Mouse (Mus musculus) heart, embryonic 12.5 days (tissue): Measurements from ENCODE around the gene Klhl24. TPM values are rescaled to one million over a fixed set of nuclear protein-coding genes. Genes with fewer than 3 reads are reported as not detected.

Source experiments
- ATAC-seq: fragments of 200-750 bp; cut with Nextera tagmentation; 2 replicates; pipeline ENCODE4 v1.8.0; 2017; ENCODE audit warnings: moderate TSS enrichment, moderate library complexity; ENCODE audit not compliant: insufficient number of reproducible peaks, low FRiP score
- H3K27ac ChIP-seq: fragments of 300-500 bp; sonication (generic); 2 replicates; pipeline ENCODE4 v1.5.1; 2016; ENCODE audit warnings: mild to moderate bottlenecking, moderate library complexity; ENCODE audit not compliant: poor library complexity, severe bottlenecking
- H3K27me3 ChIP-seq: fragments of 300-500 bp; sonication (generic); replicated peaks from 2 replicates; pipeline ENCODE4 v1.6.1; 2016; ENCODE audit warnings: mild to moderate bottlenecking, moderate library complexity
- H3K36me3 ChIP-seq: fragments of 300-500 bp; sonication (generic); 2 replicates; pipeline ENCODE4 v1.6.1; 2016; ENCODE audit warnings: mild to moderate bottlenecking, moderate library complexity
- H3K4me1 ChIP-seq: fragments of 300-500 bp; sonication (generic); replicated peaks from 2 replicates; pipeline ENCODE4 v1.6.1; 2016; ENCODE audit warnings: mild to moderate bottlenecking
- H3K4me2 ChIP-seq: fragments of 300-500 bp; sonication (generic); 2 replicates; pipeline ENCODE4 v1.6.1; 2016; ENCODE audit warnings: mild to moderate bottlenecking, moderate library complexity
- H3K4me3 ChIP-seq: fragments of 300-500 bp; sonication (generic); 2 replicates; pipeline ENCODE4 v1.5.1; 2016; ENCODE audit warnings: mild to moderate bottlenecking
- H3K9ac ChIP-seq: fragments of 300-500 bp; sonication (generic); 2 replicates; pipeline ENCODE4 v1.6.1; 2016; ENCODE audit warnings: mild to moderate bottlenecking, moderate library complexity
- H3K9me3 ChIP-seq: fragments of 300-500 bp; sonication (generic); replicated peaks from 2 replicates; pipeline ENCODE4 v1.6.1; 2016; ENCODE audit warnings: mild to moderate bottlenecking, moderate library complexity
- WGBS: fragments of 180-500 bp; shearing (Covaris S2); methylation state at CpG from one replicate; pipeline ENCODE4 v1.1.7; 2016; 5-methylcytosine and 5-hydroxymethylcytosine counted together
- polyA plus RNA-seq: library from polyadenylated mRNA; unstranded; fragments of >200 nt; fragmentation: Nextera tagmentation; extraction: Ambion mirVana; gene quantifications from 2 replicates; pipeline ENCODE4 v1.2.1, GENCODE M21; 2016

Klhl24 gene
- polyA plus RNA-seq, 1 experiment from 2014 or later, result 48.9 TPM

GRCm38 (mm10) chr16:20144568-20144967 lies 47.2 kb downstream of the Klhl24 start:
- Histone ChIP-seq H3K27ac (no peak overlapping the region), H3K27me3 (no peaks in the 10 kb centered on the region), H3K36me3 (peaks cover 11% of the 10 kb centered on the region), H3K9ac (no peak overlapping the region), H3K4me2 (no peak overlapping the region), H3K4me1 (peaks cover 24% of the 10 kb centered on the region), H3K9me3 (no peaks in the 10 kb centered on the region), H3K4me3 (no peak overlapping the region)
- WGBS, result 72% methylated on average over 3 of the region's 3 CpGs
- no peak for ATAC-seq

- ATAC-seq, result no peak
- peaks cover 41% of the 10 kb centered on the region for H3K36me3 ChIP-seq
- no peak overlapping the region for H3K9ac ChIP-seq
- no peak overlapping the region for H3K27ac ChIP-seq
- no peaks in the 10 kb centered on the region for H3K27me3 ChIP-seq
- H3K9me3 ChIP-seq, result no peaks in the 10 kb centered on the region
- H3K4me3 ChIP-seq, result no peak overlapping the region
- 0 out of 2 replicates have a peak, but pooled peaks cover 1% of the 10 kb centered on the region for H3K4me1 ChIP-seq
- 83% methylated on average over 5 of the region's 5 CpGs for WGBS
- no peak overlapping the region for H3K4me2 ChIP-seq
These were observed 54.6 kb downstream of the Klhl24 start for GRCm38 (mm10) chr16:20151991-20152390.

GRCm38 (mm10) chr16:20153742-20154141 lies 56.4 kb downstream of the Klhl24 start:
- no peaks in the 10 kb centered on the region for H3K9me3 ChIP-seq
- peaks cover 57% of the 10 kb centered on the region for H3K36me3 ChIP-seq
- H3K9ac ChIP-seq, result no peak overlapping the region
- no peak for ATAC-seq
- H3K4me1 ChIP-seq, result 0 out of 2 replicates have a peak, but pooled peaks cover 4% of the 10 kb centered on the region
- H3K27ac ChIP-seq, result no peak overlapping the region
- H3K4me2 ChIP-seq, result no peak overlapping the region
- 52% methylated on average over 3 of the region's 3 CpGs for WGBS
- H3K4me3 ChIP-seq, result no peak overlapping the region
- H3K27me3 ChIP-seq, result no peaks in the 10 kb centered on the region

- WGBS, result 90% methylated on average over 2 of the region's 2 CpGs
- no peak overlapping the region for H3K27ac ChIP-seq
- no peaks in the 10 kb centered on the region for H3K9me3 ChIP-seq
- H3K4me1 ChIP-seq, result 0 out of 2 replicates have a peak, but pooled peaks cover 4% of the 10 kb centered on the region
- no peak for ATAC-seq
- H3K4me3 ChIP-seq, result no peak overlapping the region
- no peak overlapping the region for H3K9ac ChIP-seq
- no peak overlapping the region for H3K4me2 ChIP-seq
- no peaks in the 10 kb centered on the region for H3K27me3 ChIP-seq
- peaks cover 84% of the 10 kb centered on the region for H3K36me3 ChIP-seq
These were observed 62.8 kb downstream of the Klhl24 start for GRCm38 (mm10) chr16:20160130-20160529.

- Histone ChIP-seq H3K27ac (no peak overlapping the region), H3K9ac (no peak overlapping the region), H3K27me3 (no peaks in the 10 kb centered on the region), H3K9me3 (no peaks in the 10 kb centered on the region), H3K4me3 (no peak overlapping the region), H3K4me2 (no peak overlapping the region), H3K36me3 (peaks cover 71% of the 10 kb centered on the region), H3K4me1 (peaks cover 13% of the 10 kb centered on the region)
- WGBS, result 87% methylated on average over 3 of the region's 3 CpGs
- no peak for ATAC-seq
These were observed 71.7 kb downstream of the Klhl24 start for GRCm38 (mm10) chr16:20169071-20169470.

GRCm38 (mm10) chr16:20169471-20170106 lies 72.2 kb downstream of the Klhl24 start:
- H3K4me1 ChIP-seq, result peaks cover 13% of the 10 kb centered on the region
- no peak overlapping the region for H3K27ac ChIP-seq
- peak; percentile 72; the same call in 1 of the 2 replicates for ATAC-seq
- no peak overlapping the region for H3K4me2 ChIP-seq
- no peaks in the 10 kb centered on the region for H3K9me3 ChIP-seq
- H3K4me3 ChIP-seq, result no peak overlapping the region
- H3K27me3 ChIP-seq, result no peaks in the 10 kb centered on the region
- WGBS, result 66% methylated on average over 3 of the region's 3 CpGs
- no peak overlapping the region for H3K9ac ChIP-seq
- peaks cover 71% of the 10 kb centered on the region for H3K36me3 ChIP-seq

Other genes starting within 250 kb of the Klhl24 start
- gene Klhl6, start 114.5 kb upstream of the Klhl24 start, polyA plus RNA-seq, result 30.0 and 32.5 TPM in 2 replicates
- gene Yeats2, start 43.5 kb downstream of the Klhl24 start, polyA plus RNA-seq, result 33.3 and 33.5 TPM in 2 replicates
- 1.3 TPM in 2 replicates for gene Map6d1, start 143.8 kb downstream of the Klhl24 start, polyA plus RNA-seq
- 74.6 and 75.8 TPM in 2 replicates for gene Parl, start 204.8 kb downstream of the Klhl24 start, polyA plus RNA-seq
- gene Cyp2ab1, start 227.9 kb downstream of the Klhl24 start, polyA plus RNA-seq, result not detected in 2 replicates